ENCODE assay signal across 11 mouse cellular contexts in genomic region chr8:91518085-91518484, GRCm38 (mm10).
"Had no signal": no experiment of that assay in that cellular context is flagged by ENCODE, and none has a peak within 500 bp of the region (broad histone marks: within the 10 kb centered on the region; RNA-seq: fewer than 3 reads in every experiment).

No protein-coding gene starts in this region.

- H3K4me2 ChIP-seq: intestine, embryonic 15.5 days; kidney, embryonic 15.5 days; liver, embryonic 15.5 days; midbrain, embryonic 12.5 days had no signal

- H3K4me3 ChIP-seq: intestine, embryonic 15.5 days; kidney, embryonic 15.5 days; layer of hippocampus, adult 2 months; limb, embryonic 10.5 days; liver, embryonic 15.5 days; midbrain, embryonic 12.5 days had no signal

- ATAC-seq: hindbrain, postnatal 0 days; intestine, embryonic 15.5 days had no signal

- H3K27ac ChIP-seq: hindbrain, postnatal 0 days; intestine, embryonic 15.5 days; kidney, embryonic 15.5 days; layer of hippocampus, adult 2 months; liver, embryonic 15.5 days; midbrain, embryonic 12.5 days; stomach, postnatal 0 days had no signal

- H3K27me3 ChIP-seq: intestine, embryonic 15.5 days; liver, embryonic 15.5 days had no signal

- H3K36me3 ChIP-seq: kidney, embryonic 15.5 days; midbrain, embryonic 12.5 days had no signal

- H3K4me1 ChIP-seq: intestine, embryonic 15.5 days had no signal

- H3K9ac ChIP-seq: intestine, embryonic 15.5 days; kidney, embryonic 15.5 days; liver, embryonic 15.5 days; midbrain, embryonic 12.5 days had no signal

- DNase-seq: kidney, adult 2 months; kidney, postnatal 25 days; thymus, postnatal 14 days had no signal

- H3K9me3 ChIP-seq: intestine, embryonic 15.5 days; kidney, embryonic 15.5 days; limb, embryonic 10.5 days; liver, embryonic 15.5 days; midbrain, embryonic 12.5 days had no signal
